Mouse (Mus musculus): Measurements from ENCODE around the gene Neurl3. TPM values are rescaled to one million over a fixed set of nuclear protein-coding genes. Genes with fewer than 3 reads are reported as not detected.
A peak's percentile ranks its signal among the peaks of the same experiment; 100 is the strongest.

The Neurl3 gene
- total and polyA plus RNA-seq, 2 experiments from 2014 or later = 0.66 to 2.3 TPM

DNA sequence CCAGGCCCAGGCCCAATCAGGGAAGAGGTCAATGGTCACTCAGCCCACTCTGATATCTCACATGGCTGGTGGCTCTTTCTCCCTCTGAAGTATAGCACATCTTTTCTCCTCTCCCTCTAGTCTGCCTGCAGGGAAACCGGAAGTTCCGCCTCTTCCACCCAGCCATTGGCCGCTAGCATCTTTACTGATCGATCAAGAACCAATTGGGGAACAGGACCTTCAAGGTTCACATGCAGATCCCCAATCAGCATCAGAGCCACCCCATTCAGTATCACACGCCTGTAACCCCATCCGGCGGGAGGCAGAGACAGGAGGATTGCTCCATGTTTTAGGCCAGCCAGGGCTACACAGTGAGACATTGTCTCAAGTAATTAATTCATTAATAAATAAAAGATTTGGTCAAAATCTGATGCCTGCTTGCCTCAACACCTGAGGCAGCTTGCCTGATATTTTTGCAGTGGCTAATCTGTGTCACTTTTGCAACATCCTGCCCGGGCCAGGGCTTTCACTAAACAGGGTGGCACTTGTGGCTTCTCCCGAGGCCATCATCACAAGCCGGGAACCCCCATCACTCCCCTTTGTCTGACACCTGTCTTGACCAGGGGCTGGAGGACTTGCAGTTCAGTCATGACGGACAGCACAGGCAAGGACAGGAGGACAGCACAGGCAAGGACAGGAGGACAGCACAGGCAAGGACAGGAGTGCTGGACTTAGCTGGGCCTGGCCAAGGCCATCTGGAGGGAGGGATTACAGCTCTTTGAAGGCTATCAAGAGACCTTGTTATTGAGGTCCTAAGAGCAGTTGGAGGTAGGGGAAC is 40.7 kb upstream of the Neurl3 start:
- Histone ChIP-seq H3K27ac (ENCODE audit: low read depth, low read length) (no peak overlapping the region), H3K4me1 (ENCODE audit: insufficient read depth, low read length) (no peaks in the 10 kb centered on the region), H3K4me3 (ENCODE audit: low read depth, low read length) (no peak overlapping the region), H3K27me3 (ENCODE audit: insufficient read depth, low read length) (0 out of 2 replicates have a peak, but pooled peaks cover 4% of the 10 kb centered on the region), H3K36me3 (ENCODE audit: insufficient read depth, low read length) (no peaks in the 10 kb centered on the region; the same call in 1 of the 2 replicates), H3K4me2 (ENCODE audit: low read depth, low read length, poor library complexity, severe bottlenecking) (no peak overlapping the region), H3K9ac (replicated peaks; ENCODE audit: low read length, poor library complexity, severe bottlenecking) (no peak overlapping the region), H3K9me3 (ENCODE audit: low read length) (no peaks in the 10 kb centered on the region)
- TF ChIP-seq CTCF (IDR thresholded peaks at IDR 0.05) = no peak
- DNase-seq (ENCODE audit: low spot score) (no peak), ATAC-seq (ENCODE audit: low FRiP score) (no peak)
- WGBS = 87% methylated on average over 11 of the region's 11 CpGs

DNA sequence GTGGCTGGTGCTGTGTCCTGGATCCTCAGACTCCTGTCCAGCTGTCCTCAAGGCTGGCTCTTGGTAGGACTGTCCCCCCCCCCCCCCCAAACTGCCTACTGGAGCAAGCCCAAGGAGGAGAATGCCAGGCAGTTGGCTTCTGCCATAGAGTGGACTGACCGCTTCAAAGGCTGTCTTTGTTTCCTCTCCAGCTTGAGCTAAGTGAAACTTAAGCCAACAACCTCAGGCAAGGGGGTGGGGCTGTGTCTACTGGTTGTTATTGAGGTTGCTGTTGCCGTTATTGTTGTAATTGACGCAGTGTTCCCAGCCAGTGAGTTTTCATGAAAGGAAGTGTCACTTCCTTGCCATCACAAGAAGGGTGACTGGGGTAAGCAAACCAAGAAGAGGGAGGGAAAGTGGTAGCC is 35.0 kb upstream of the Neurl3 start:
- H3K4me3 ChIP-seq (ENCODE audit: low read depth, low read length) = no peak overlapping the region
- peak; percentile 12 for ATAC-seq (ENCODE audit: low FRiP score)

GRCm38 (mm10) chr1:36308966-36309475 is 34.5 kb upstream of the Neurl3 start:
- no peaks in the 10 kb centered on the region for H3K9me3 ChIP-seq (ENCODE audit: low read length)
- H3K9ac ChIP-seq (replicated peaks; ENCODE audit: low read length, poor library complexity, severe bottlenecking) = no peak overlapping the region
- H3K27me3 ChIP-seq (ENCODE audit: insufficient read depth, low read length) = 0 out of 2 replicates have a peak, but pooled peaks cover 4% of the 10 kb centered on the region
- H3K4me1 ChIP-seq (ENCODE audit: insufficient read depth, low read length) = no peaks in the 10 kb centered on the region
- H3K36me3 ChIP-seq (ENCODE audit: insufficient read depth, low read length) = no peaks in the 10 kb centered on the region
- TF ChIP-seq CTCF (IDR thresholded peaks at IDR 0.05) = no peak
- no peak overlapping the region for H3K27ac ChIP-seq (ENCODE audit: low read depth, low read length)
- no peak overlapping the region for H3K4me3 ChIP-seq (ENCODE audit: low read depth, low read length)
- no peak for DNase-seq (ENCODE audit: low spot score)
- ATAC-seq (ENCODE audit: low FRiP score) = no peak
- WGBS = 73% methylated on average over 9 of the region's 9 CpGs
- H3K4me2 ChIP-seq (ENCODE audit: low read depth, low read length, poor library complexity, severe bottlenecking) = peak overlapping the region; percentile 87

More for the DNA sequence above, 35.0 kb upstream of the Neurl3 start:
- Histone ChIP-seq H3K9me3 (ENCODE audit: low read length) (no peaks in the 10 kb centered on the region), H3K27me3 (ENCODE audit: insufficient read depth, low read length) (0 out of 2 replicates have a peak, but pooled peaks cover 4% of the 10 kb centered on the region), H3K9ac (replicated peaks; ENCODE audit: low read length, poor library complexity, severe bottlenecking) (no peak overlapping the region), H3K36me3 (ENCODE audit: insufficient read depth, low read length) (no peaks in the 10 kb centered on the region), H3K27ac (ENCODE audit: low read depth, low read length) (no peak overlapping the region), H3K4me2 (ENCODE audit: low read depth, low read length, poor library complexity, severe bottlenecking) (peak overlapping the region; percentile 87; the same call in 1 of the 2 replicates), H3K4me1 (ENCODE audit: insufficient read depth, low read length) (no peaks in the 10 kb centered on the region)
- no peak for TF ChIP-seq CTCF (IDR thresholded peaks at IDR 0.05)
- 32% methylated on average over 3 of the region's 3 CpGs for WGBS
- peak; percentile 88 for DNase-seq (ENCODE audit: low spot score)

- no peaks in the 10 kb centered on the region for H3K36me3 ChIP-seq (ENCODE audit: insufficient read depth, low read length)
- H3K4me3 ChIP-seq (ENCODE audit: low read depth, low read length) = peak overlapping the region; percentile 51
- no peak overlapping the region for H3K27ac ChIP-seq (ENCODE audit: low read depth, low read length)
- H3K27me3 ChIP-seq (ENCODE audit: insufficient read depth, low read length) = 0 out of 2 replicates have a peak, but pooled peaks cover 4% of the 10 kb centered on the region
- peak overlapping the region; percentile 57; the same call in 1 of the 2 replicates for H3K9ac ChIP-seq (replicated peaks; ENCODE audit: low read length, poor library complexity, severe bottlenecking)
- DNase-seq (ENCODE audit: low spot score) (no peak), ATAC-seq (ENCODE audit: low FRiP score) (no peak)
- WGBS = 6% methylated on average over 12 of the region's 12 CpGs
- peak overlapping the region; percentile 87 for H3K4me2 ChIP-seq (ENCODE audit: low read depth, low read length, poor library complexity, severe bottlenecking)
- H3K4me1 ChIP-seq (ENCODE audit: insufficient read depth, low read length) = no peaks in the 10 kb centered on the region
- H3K9me3 ChIP-seq (ENCODE audit: low read length) = no peaks in the 10 kb centered on the region
- TF ChIP-seq CTCF (IDR thresholded peaks at IDR 0.05) = no peak
Observed at GRCm38 (mm10) chr1:36308451-36308901, 34.0 kb upstream of the Neurl3 start.

DNA sequence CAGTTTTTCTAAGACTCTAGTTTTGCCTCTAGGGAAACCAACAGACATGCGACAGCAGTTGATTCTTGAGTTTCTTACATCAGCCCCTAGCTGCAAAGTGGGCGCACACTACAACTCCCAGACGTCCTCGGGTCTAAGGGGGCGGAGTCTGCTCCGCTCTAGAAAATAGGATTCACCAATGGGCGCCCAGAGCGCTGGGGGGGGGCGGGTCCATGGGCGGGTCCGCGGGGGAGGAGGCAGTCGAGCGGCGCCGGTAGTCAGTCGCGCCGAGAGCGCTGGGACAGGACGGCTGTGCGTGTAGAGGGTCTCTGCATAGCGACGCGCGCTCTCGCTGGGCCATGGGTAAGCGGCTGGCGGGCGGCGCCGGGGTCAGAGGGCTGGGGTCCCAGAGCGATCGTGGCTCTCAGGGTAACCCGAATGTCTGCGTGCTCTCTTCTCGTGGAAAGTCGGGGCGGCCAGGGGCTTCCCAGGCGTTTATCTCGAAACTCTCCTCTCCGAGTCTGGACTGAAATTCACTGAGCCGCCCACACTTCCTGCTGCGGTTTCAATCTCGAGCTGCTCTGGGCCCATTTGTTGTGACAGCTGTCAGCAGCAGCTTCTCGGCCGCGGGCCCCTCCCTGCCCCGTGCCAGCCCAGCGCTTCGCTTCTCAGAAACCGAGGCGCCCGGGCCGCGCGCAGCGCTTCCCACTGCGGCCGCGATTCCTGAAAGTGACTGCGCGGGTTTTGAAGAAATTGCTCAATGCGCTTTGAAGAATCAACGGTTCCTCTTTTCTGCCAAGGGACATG is 33.2 kb upstream of the Neurl3 start, which contains the start of gene Arid5a:
TSS of gene Arid5a (plus strand) at position 239 of the 786 bp plus-strand sequence.
- Histone ChIP-seq H3K27me3 (ENCODE audit: insufficient read depth, low read length) (0 out of 2 replicates have a peak, but pooled peaks cover 4% of the 10 kb centered on the region), H3K27ac (ENCODE audit: low read depth, low read length) (peak within 1 kb of the TSS; percentile 43; the same call in 1 of the 2 replicates), H3K4me2 (ENCODE audit: low read depth, low read length, poor library complexity, severe bottlenecking) (peak within 1 kb of the TSS; percentile 87), H3K36me3 (ENCODE audit: insufficient read depth, low read length) (no peaks in the 10 kb centered on the region), H3K4me1 (ENCODE audit: insufficient read depth, low read length) (no peaks in the 10 kb centered on the region; the same call in 1 of the 2 replicates), H3K9me3 (ENCODE audit: low read length) (no peaks in the 10 kb centered on the region), H3K9ac (replicated peaks; ENCODE audit: low read length, poor library complexity, severe bottlenecking) (peak within 1 kb of the TSS; percentile 57), H3K4me3 (ENCODE audit: low read depth, low read length) (peak within 1 kb of the TSS; percentile 51)
- WGBS = under 1% methylated on average over 57 of the region's 65 CpGs
- DNase-seq (ENCODE audit: low spot score) (peak; percentile 96), ATAC-seq (ENCODE audit: low FRiP score) (peak; percentile 92)
- peak; percentile 51 for TF ChIP-seq CTCF (IDR thresholded peaks at IDR 0.05)

Data from midbrain, postnatal 0 days (tissue).